8 mouse cellular contexts compared by ENCODE assay signal in genomic region chr12:101028954-101029731, GRCm38 (mm10). TPM values are rescaled to one million over a fixed set of nuclear protein-coding genes. Genes with fewer than 3 reads are reported as not detected.
DNase-seq lines count a peak whose midpoint lies in the region; ATAC-seq lines count a peak whose summit lies in the region.

Gene Ccdc88c, minus strand, starts transcription at chr12:101029056.

- WGBS in embryonic facial prominence, embryonic 12.5 days: under 1% methylated on average over 49 of the region's 56 CpGs
- under 1% methylated on average over 42 of the region's 56 CpGs for WGBS in limb, embryonic 11.5 days
- under 1% methylated on average over 47 of the region's 56 CpGs for WGBS in midbrain, embryonic 13.5 days

- H3K4me3 ChIP-seq in embryonic facial prominence, embryonic 12.5 days: peak within 1 kb of the TSS; percentile 59
- H3K4me3 ChIP-seq in limb, embryonic 11.5 days (ENCODE audit: low read depth, low read length): peak within 1 kb of the TSS; percentile 64
- peak within 1 kb of the TSS; percentile 80 for H3K4me3 ChIP-seq in midbrain, embryonic 13.5 days (replicated peaks)

- H3K9me3 ChIP-seq in embryonic facial prominence, embryonic 12.5 days: no peaks in the 10 kb centered on the region
- H3K9me3 ChIP-seq in limb, embryonic 11.5 days (ENCODE audit: control insufficient read depth, low read length): no peaks in the 10 kb centered on the region
- no peaks in the 10 kb centered on the region for H3K9me3 ChIP-seq in midbrain, embryonic 13.5 days

- DNase-seq in A20 (ENCODE audit: low read depth, low spot score): peak; percentile 96
- DNase-seq in adrenal gland, postnatal 36 days: peak; percentile 81 to 89
- peak; percentile 81 to 87 for DNase-seq in heart, adult 18-20 months
- peak; percentile 86 for DNase-seq in kidney, adult 18-20 months
- peak; percentile 88 for DNase-seq in limb, embryonic 11.5 days (ENCODE audit: low spot score)
- peak; percentile 93 to 95 for DNase-seq in spleen, adult 18-20 months

- H3K9ac ChIP-seq in embryonic facial prominence, embryonic 12.5 days: peak within 1 kb of the TSS; percentile 62
- H3K9ac ChIP-seq in limb, embryonic 11.5 days (ENCODE audit: low read length): peak within 1 kb of the TSS; percentile 70
- H3K9ac ChIP-seq in midbrain, embryonic 13.5 days (replicated peaks): peak within 1 kb of the TSS; percentile 89

- peak within 1 kb of the TSS; percentile 89 for H3K4me2 ChIP-seq in embryonic facial prominence, embryonic 12.5 days (replicated peaks)
- peak within 1 kb of the TSS; percentile 92 for H3K4me2 ChIP-seq in limb, embryonic 11.5 days (ENCODE audit: low read depth, severe bottlenecking)
- peak within 1 kb of the TSS; percentile 77 for H3K4me2 ChIP-seq in midbrain, embryonic 13.5 days (replicated peaks)

- H3K27ac ChIP-seq in embryonic facial prominence, embryonic 12.5 days: peak within 1 kb of the TSS; percentile 85
- 0 out of 2 replicates have a peak within 1 kb of the TSS, but pooled peaks have one; percentile 42 for H3K27ac ChIP-seq in limb, embryonic 11.5 days (replicated peaks; ENCODE audit: low read depth, low read length)
- H3K27ac ChIP-seq in midbrain, embryonic 13.5 days: peak within 1 kb of the TSS; percentile 95

- peaks cover 8% of the 10 kb centered on the region; the same call in 1 of the 2 replicates for H3K4me1 ChIP-seq in embryonic facial prominence, embryonic 12.5 days
- H3K4me1 ChIP-seq in limb, embryonic 11.5 days (ENCODE audit: control insufficient read depth, insufficient read depth, low read length): peaks cover 12% of the 10 kb centered on the region
- peaks cover 41% of the 10 kb centered on the region for H3K4me1 ChIP-seq in midbrain, embryonic 13.5 days (replicated peaks)

- no peaks in the 10 kb centered on the region for H3K36me3 ChIP-seq in embryonic facial prominence, embryonic 12.5 days
- H3K36me3 ChIP-seq in limb, embryonic 11.5 days (ENCODE audit: control insufficient read depth, insufficient read depth, low read length): no peaks in the 10 kb centered on the region
- no peaks in the 10 kb centered on the region for H3K36me3 ChIP-seq in midbrain, embryonic 13.5 days

- ATAC-seq in embryonic facial prominence, embryonic 12.5 days (ENCODE audit: insufficient number of reproducible peaks, insufficient read depth, low FRiP score, low TSS enrichment): peak; percentile 83
- peak; percentile 82 for ATAC-seq in limb, embryonic 11.5 days (ENCODE audit: insufficient number of reproducible peaks, low FRiP score, low TSS enrichment, low read depth)
- peak; percentile 91 for ATAC-seq in midbrain, embryonic 13.5 days

- peaks cover 32% of the 10 kb centered on the region for H3K27me3 ChIP-seq in embryonic facial prominence, embryonic 12.5 days
- H3K27me3 ChIP-seq in limb, embryonic 11.5 days (ENCODE audit: control insufficient read depth, insufficient read depth, low read length): peaks cover 18% of the 10 kb centered on the region
- H3K27me3 ChIP-seq in midbrain, embryonic 13.5 days: peaks cover 6% of the 10 kb centered on the region; the same call in 1 of the 2 replicates

RNA-seq across cellular contexts. Expression of gene Ccdc88c, which starts in this region (rescaled TPM):
- total RNA-seq in adrenal gland, postnatal 36 days (2021): 1 to 10 TPM; 1.9 to 2.2 TPM
- polyA plus RNA-seq in embryonic facial prominence, embryonic 12.5 days (2016; fragmentation: Nextera tagmentation; extraction: Ambion mirVana): 6.6 and 6.7 TPM in 2 replicates
- total RNA-seq in heart, adult 18-20 months (2021): 1 to 10 TPM; 3.6 to 4.0 TPM
- 3.2 and 3.4 TPM in 2 replicates for polyA plus RNA-seq in limb, embryonic 11.5 days (2014; fragmentation: Nextera tagmentation; extraction: Ambion mirVana)
- polyA plus RNA-seq in midbrain, embryonic 13.5 days (2015; fragmentation: Nextera tagmentation; extraction: Ambion mirVana): 15.6 and 16.5 TPM in 2 replicates

Comparison
In these comparisons a context has a peak if more than half of its experiments do, and no peak if none do; other contexts are left out.
1. Peak in every context shown above with its lines: DNase-seq, ATAC-seq, H3K4me3 ChIP-seq and H3K27ac ChIP-seq.
2. H3K27ac ChIP-seq: peak in every context shown above with its lines; median percentile 95 in midbrain, embryonic 13.5 days; 85 in embryonic facial prominence, embryonic 12.5 days; 42 in limb, embryonic 11.5 days.